Mouse (Mus musculus): ENCODE data around the gene Adamts8.

The Adamts8 gene

DNA sequence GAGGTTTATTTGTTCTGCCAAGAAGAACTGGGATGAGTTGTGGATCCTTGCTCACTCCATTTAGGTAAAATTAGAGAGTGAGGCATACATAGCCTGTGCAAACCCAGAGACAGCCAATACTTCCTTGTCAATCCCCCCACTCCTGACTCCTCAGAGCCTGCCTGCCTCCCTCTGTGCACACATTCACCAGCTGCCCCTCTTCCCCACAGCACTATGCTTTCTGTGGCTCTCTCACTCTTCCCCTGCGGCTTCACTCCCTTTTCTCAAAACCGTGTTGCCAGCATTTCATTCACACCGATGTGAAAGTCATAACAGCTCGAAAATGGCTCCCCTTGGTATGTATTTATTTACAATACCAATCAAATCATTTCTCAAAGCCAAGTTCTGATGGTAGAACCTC, 10.0 kb upstream of the Adamts8 start:
- H3K36me3 ChIP-seq (ENCODE audit: insufficient read depth, low read length): no peaks in the 10 kb centered on the region
- peaks cover 24% of the 10 kb centered on the region for H3K27me3 ChIP-seq (ENCODE audit: insufficient read depth, low read length)
- no peak overlapping the region for H3K4me3 ChIP-seq (replicated peaks; ENCODE audit: low read length)
- no peaks in the 10 kb centered on the region for H3K4me1 ChIP-seq (replicated peaks; ENCODE audit: low read depth, low read length)
- TF ChIP-seq POU5F1 (IDR thresholded peaks at IDR 0.05; ENCODE audit: borderline replicate concordance, low read length) (no peak), NANOG (IDR thresholded peaks at IDR 0.05; ENCODE audit: borderline replicate concordance, low read length) (no peak), CTCF (conservative IDR thresholded peaks at IDR 0.05; ENCODE audit: low read length) (no peak)
- H3K9me3 ChIP-seq (ENCODE audit: low read length): peaks cover 9% of the 10 kb centered on the region

DNA sequence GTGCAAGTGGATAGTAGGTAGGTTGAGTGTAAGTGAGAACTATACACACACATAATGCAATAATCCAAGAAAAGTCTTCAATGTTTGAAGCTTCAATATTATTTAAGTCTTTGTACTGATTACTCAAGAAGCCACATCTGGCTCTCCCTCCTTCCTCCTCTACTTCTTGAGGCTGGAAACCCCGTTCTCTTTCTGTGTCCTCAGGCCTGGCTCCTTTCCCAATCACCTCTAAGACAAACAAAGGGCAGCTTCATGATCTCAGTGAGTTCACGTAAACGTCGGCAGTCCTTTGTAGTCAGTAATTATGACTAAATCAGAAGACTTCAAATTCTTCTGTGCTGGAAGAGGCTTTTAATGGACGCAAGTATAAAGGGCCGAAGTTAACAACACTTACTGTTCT, 7.5 kb upstream of the Adamts8 start:
- Histone ChIP-seq H3K36me3 (ENCODE audit: insufficient read depth, low read length) (no peaks in the 10 kb centered on the region), H3K4me3 (replicated peaks; ENCODE audit: low read length) (no peak overlapping the region), H3K9me3 (ENCODE audit: low read length) (no peaks in the 10 kb centered on the region), H3K27me3 (ENCODE audit: insufficient read depth, low read length) (peaks cover 36% of the 10 kb centered on the region), H3K4me1 (replicated peaks; ENCODE audit: low read depth, low read length) (no peaks in the 10 kb centered on the region)
- TF ChIP-seq POU5F1 (IDR thresholded peaks at IDR 0.05; ENCODE audit: borderline replicate concordance, low read length): no peak
- TF ChIP-seq CTCF (conservative IDR thresholded peaks at IDR 0.05; ENCODE audit: low read length): no peak
- TF ChIP-seq NANOG (IDR thresholded peaks at IDR 0.05; ENCODE audit: borderline replicate concordance, low read length): no peak

DNA sequence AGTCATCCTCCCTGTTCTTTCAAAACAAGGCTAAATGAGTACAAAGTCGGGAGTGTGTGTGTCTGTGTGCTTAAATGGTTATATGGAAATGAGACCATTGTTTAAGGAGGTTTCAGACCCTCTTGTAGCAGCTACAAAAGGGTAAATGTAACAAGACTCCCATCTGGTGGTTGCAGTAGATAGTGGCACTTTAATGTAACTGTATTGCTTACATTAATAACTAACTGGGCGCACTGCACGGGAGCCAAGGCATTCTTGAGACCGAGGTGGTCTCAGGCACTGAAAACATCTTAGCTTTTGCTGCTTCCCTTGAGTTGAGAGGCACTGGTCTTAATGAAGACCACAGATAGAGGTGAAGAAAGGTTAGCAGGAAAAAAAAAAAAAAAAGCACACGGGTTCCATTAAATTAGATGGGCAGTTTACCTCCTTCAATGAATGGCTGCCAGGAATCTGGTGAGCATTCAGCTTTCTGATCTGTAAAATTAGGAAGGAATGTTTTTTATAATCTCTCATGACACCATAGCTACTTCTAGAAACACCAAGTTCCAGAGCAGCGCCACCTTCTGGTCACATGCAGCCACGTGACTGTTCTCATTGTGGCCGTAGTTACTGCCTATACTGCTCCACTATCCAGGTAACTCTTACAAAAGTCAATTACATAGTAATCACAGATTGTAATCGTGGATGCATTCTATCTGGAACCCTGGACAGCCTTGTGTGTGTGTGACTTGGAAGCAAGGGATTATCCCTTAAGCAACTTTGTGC, 5.5 kb upstream of the Adamts8 start:
- Histone ChIP-seq H3K27me3 (ENCODE audit: insufficient read depth, low read length) (peaks cover 48% of the 10 kb centered on the region), H3K4me3 (replicated peaks; ENCODE audit: low read length) (no peak overlapping the region), H3K36me3 (ENCODE audit: insufficient read depth, low read length) (no peaks in the 10 kb centered on the region), H3K4me1 (replicated peaks; ENCODE audit: low read depth, low read length) (peaks cover 3% of the 10 kb centered on the region), H3K9me3 (ENCODE audit: low read length) (no peaks in the 10 kb centered on the region)
- TF ChIP-seq POU5F1 (IDR thresholded peaks at IDR 0.05; ENCODE audit: borderline replicate concordance, low read length) (no peak), CTCF (conservative IDR thresholded peaks at IDR 0.05; ENCODE audit: low read length) (peak; percentile 41), NANOG (IDR thresholded peaks at IDR 0.05; ENCODE audit: borderline replicate concordance, low read length) (no peak)

DNA sequence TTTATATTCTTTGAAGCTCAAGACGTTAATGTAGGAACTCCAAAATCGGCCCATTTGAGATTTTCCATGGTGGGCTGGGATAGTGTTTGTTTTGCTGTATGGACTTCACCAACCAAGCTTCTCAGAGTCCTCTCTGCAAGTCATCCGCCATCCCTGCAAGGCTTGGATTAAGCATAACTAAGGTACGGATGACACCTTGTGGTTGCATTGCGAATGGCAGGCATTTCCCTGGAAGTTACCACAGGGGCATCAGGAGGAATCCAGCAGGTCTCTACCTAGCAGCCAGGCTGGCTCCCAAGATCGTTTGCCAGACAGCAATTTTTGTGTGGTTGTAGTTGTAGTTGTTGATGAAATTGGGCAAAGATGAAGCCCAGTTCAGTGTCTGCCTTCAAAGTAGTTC, 2.0 kb upstream of the Adamts8 start:
- no peaks in the 10 kb centered on the region for H3K36me3 ChIP-seq (ENCODE audit: insufficient read depth, low read length)
- no peak overlapping the region for H3K4me3 ChIP-seq (replicated peaks; ENCODE audit: low read length)
- H3K4me1 ChIP-seq (replicated peaks; ENCODE audit: low read depth, low read length): peaks cover 20% of the 10 kb centered on the region
- TF ChIP-seq CTCF (conservative IDR thresholded peaks at IDR 0.05; ENCODE audit: low read length) (peak; percentile 86), POU5F1 (IDR thresholded peaks at IDR 0.05; ENCODE audit: borderline replicate concordance, low read length) (no peak)
- peaks cover 63% of the 10 kb centered on the region for H3K27me3 ChIP-seq (ENCODE audit: insufficient read depth, low read length)
- H3K9me3 ChIP-seq (ENCODE audit: low read length): peaks cover 6% of the 10 kb centered on the region; the same call in 1 of the 2 replicates

DNA sequence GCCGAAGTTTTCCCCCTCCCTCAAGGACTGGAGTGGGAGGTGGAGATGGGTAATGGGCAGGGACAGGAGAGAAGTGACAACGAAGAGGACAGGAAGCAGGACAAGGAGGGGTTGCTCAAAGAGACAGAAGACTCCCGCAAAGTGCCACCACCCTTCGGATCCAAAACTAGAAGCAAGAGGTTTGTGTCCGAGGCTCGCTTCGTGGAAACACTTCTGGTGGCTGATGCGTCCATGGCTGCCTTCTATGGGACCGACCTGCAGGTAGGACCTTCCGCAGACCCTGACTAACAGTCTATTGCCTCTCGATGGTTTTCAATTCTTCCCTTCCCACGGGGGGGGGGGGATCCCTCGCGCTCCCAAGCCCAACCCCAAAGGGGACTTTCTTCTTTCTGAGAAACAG, 979 bp downstream of the Adamts8 start:
- TF ChIP-seq CTCF (conservative IDR thresholded peaks at IDR 0.05; ENCODE audit: low read length): no peak
- no peak for TF ChIP-seq NANOG (IDR thresholded peaks at IDR 0.05; ENCODE audit: borderline replicate concordance, low read length)
- no peak for TF ChIP-seq POU5F1 (IDR thresholded peaks at IDR 0.05; ENCODE audit: borderline replicate concordance, low read length)
- no peaks in the 10 kb centered on the region for H3K36me3 ChIP-seq (ENCODE audit: insufficient read depth, low read length)

DNA sequence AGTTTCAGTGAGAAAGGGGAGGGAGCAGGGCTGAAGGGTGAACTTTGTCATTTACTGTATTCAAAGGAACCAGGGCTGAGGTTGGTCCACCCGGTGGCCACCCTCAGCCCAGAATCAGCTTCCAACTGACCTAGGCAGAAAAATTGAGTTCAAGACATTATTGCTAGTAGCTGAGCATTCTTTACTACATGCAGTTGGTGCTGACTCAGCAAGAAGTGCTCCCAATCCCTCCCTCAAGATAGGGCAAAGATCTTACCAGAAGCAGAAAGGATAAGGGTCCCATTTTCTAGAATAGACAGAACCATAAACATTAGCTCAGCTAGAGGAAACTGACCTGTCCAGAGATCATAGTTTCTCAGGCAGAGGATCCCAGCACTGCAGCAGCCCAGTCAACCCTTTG, 1.9 kb downstream of the Adamts8 start:
- no peaks in the 10 kb centered on the region for H3K36me3 ChIP-seq (ENCODE audit: insufficient read depth, low read length)
- no peak for TF ChIP-seq CTCF (conservative IDR thresholded peaks at IDR 0.05; ENCODE audit: low read length)
- TF ChIP-seq NANOG (IDR thresholded peaks at IDR 0.05; ENCODE audit: borderline replicate concordance, low read length): no peak
- no peak for TF ChIP-seq POU5F1 (IDR thresholded peaks at IDR 0.05; ENCODE audit: borderline replicate concordance, low read length)
- H3K9me3 ChIP-seq (ENCODE audit: low read length): peaks cover 6% of the 10 kb centered on the region; the same call in 1 of the 2 replicates
- H3K4me3 ChIP-seq (replicated peaks; ENCODE audit: low read length): 0 out of 2 replicates have a peak overlapping the region, but pooled peaks have one; percentile 86
- H3K4me1 ChIP-seq (replicated peaks; ENCODE audit: low read depth, low read length): peaks cover 20% of the 10 kb centered on the region
- peaks cover 67% of the 10 kb centered on the region for H3K27me3 ChIP-seq (ENCODE audit: insufficient read depth, low read length)

More for the DNA sequence above, 979 bp downstream of the Adamts8 start:
- peaks cover 20% of the 10 kb centered on the region for H3K4me1 ChIP-seq (replicated peaks; ENCODE audit: low read depth, low read length)
- peak overlapping the region; percentile 86 for H3K4me3 ChIP-seq (replicated peaks; ENCODE audit: low read length)
- peaks cover 73% of the 10 kb centered on the region for H3K27me3 ChIP-seq (ENCODE audit: insufficient read depth, low read length)
- H3K9me3 ChIP-seq (ENCODE audit: low read length): peaks cover 6% of the 10 kb centered on the region; the same call in 1 of the 2 replicates

DNA sequence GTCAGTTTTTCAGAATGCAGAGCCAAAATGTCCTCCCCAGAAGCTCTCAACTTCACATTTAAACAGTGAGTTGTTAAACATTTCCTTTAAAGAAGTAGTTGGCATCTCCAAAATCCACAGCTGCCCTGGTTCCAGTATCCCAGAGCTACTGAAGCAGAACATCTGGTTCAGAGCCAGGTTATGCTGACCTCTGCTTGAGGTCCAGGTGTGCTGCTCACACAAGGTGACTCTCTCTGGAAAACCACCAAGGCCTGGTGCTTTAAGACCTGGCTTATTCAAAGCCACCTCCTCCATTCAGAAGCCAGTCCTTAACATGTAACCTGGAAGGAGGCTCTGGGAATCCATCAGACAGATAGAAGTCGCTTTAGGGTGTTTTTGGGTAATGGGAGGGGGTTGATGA, 2.9 kb downstream of the Adamts8 start:
- Histone ChIP-seq H3K4me3 (replicated peaks; ENCODE audit: low read length) (no peak overlapping the region), H3K9me3 (ENCODE audit: low read length) (peaks cover 6% of the 10 kb centered on the region; the same call in 1 of the 2 replicates), H3K36me3 (ENCODE audit: insufficient read depth, low read length) (no peaks in the 10 kb centered on the region), H3K27me3 (ENCODE audit: insufficient read depth, low read length) (peaks cover 66% of the 10 kb centered on the region), H3K4me1 (replicated peaks; ENCODE audit: low read depth, low read length) (peaks cover 20% of the 10 kb centered on the region)
- no peak for TF ChIP-seq NANOG (IDR thresholded peaks at IDR 0.05; ENCODE audit: borderline replicate concordance, low read length)

DNA sequence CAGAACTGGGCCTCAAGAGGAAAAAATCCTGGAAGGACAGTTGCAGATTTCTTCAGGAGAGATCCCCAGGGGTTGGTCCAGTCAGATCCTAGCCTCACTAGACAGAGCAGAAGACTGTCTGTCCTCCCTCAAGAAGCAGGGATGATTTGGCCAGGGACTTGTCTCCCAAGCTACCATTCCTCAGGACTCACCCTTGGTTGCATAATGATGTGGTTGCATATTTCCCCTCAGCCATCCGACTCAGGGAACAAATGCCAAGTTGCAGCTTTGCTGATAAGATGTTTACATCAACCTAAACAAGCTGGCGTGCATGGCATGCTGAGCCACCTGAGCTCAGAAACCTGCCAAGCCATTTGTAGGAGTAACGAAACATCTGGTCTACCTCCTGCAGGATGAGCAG, 7.1 kb downstream of the Adamts8 start:
- no peak overlapping the region for H3K4me3 ChIP-seq (replicated peaks; ENCODE audit: low read length)
- no peaks in the 10 kb centered on the region for H3K36me3 ChIP-seq (ENCODE audit: insufficient read depth, low read length)
- peaks cover 26% of the 10 kb centered on the region for H3K27me3 ChIP-seq (ENCODE audit: insufficient read depth, low read length)
- TF ChIP-seq CTCF (conservative IDR thresholded peaks at IDR 0.05; ENCODE audit: low read length) (no peak), NANOG (IDR thresholded peaks at IDR 0.05; ENCODE audit: borderline replicate concordance, low read length) (no peak), POU5F1 (IDR thresholded peaks at IDR 0.05; ENCODE audit: borderline replicate concordance, low read length) (no peak)
- H3K9me3 ChIP-seq (ENCODE audit: low read length): peaks cover 5% of the 10 kb centered on the region; the same call in 1 of the 2 replicates
- H3K4me1 ChIP-seq (replicated peaks; ENCODE audit: low read depth, low read length): peaks cover 6% of the 10 kb centered on the region

DNA sequence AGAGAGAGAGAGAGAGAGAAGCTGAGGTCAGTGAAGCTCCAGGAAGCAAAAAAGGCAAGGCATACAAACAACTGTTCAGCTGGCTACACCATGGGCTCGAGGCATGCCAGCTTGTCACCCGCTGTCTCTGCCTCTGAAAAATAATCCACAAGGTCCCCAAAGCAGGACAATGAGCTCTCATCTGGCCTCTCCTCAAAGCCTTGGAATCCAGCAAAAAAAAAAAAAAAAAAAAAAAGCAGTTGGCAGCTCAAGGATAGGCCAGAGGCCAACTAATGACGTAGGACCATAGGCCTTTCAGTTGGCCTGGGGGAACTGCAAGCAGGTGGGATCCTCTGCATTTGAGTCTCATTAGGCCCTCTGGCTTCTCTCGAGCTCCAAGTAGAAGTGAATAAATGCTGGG, 7.6 kb downstream of the Adamts8 start:
- peaks cover 20% of the 10 kb centered on the region for H3K27me3 ChIP-seq (ENCODE audit: insufficient read depth, low read length)

More for the DNA sequence above, 7.6 kb downstream of the Adamts8 start:
- TF ChIP-seq NANOG (IDR thresholded peaks at IDR 0.05; ENCODE audit: borderline replicate concordance, low read length) (no peak), CTCF (conservative IDR thresholded peaks at IDR 0.05; ENCODE audit: low read length) (no peak), POU5F1 (IDR thresholded peaks at IDR 0.05; ENCODE audit: borderline replicate concordance, low read length) (no peak)
- peaks cover 6% of the 10 kb centered on the region for H3K4me1 ChIP-seq (replicated peaks; ENCODE audit: low read depth, low read length)
- peaks cover 2% of the 10 kb centered on the region; the same call in 1 of the 2 replicates for H3K9me3 ChIP-seq (ENCODE audit: low read length)
- H3K36me3 ChIP-seq (ENCODE audit: insufficient read depth, low read length): no peaks in the 10 kb centered on the region
- H3K4me3 ChIP-seq (replicated peaks; ENCODE audit: low read length): no peak overlapping the region
